Mouse (Mus musculus) urinary bladder, postnatal 14 days (tissue): Measurements from ENCODE around the gene Prelid3b.

Experiments used
- DNase-seq: peaks from one replicate; pipeline ENCODE4 v3.0.0; 2021; ENCODE audit warnings: low spot score

Prelid3b gene

GRCm38 (mm10) chr2:174426856-174427255 is 46.0 kb downstream of the Prelid3b start:
- no peak for DNase-seq

GRCm38 (mm10) chr2:174424301-174425085 is 48.4 kb downstream of the Prelid3b start:
- no peak for DNase-seq

GRCm38 (mm10) chr2:174421107-174421506 is 51.8 kb downstream of the Prelid3b start:
- no peak for DNase-seq

GRCm38 (mm10) chr2:174415731-174416310 is 57.1 kb downstream of the Prelid3b start, which contains the start of gene Nelfcd:
Gene Nelfcd (plus strand): TSS chr2:174415804.
- peak; percentile 95 for DNase-seq
